8 mouse cellular contexts compared by ENCODE assay signal in genomic region chr2:143980781-143981398, GRCm38 (mm10). TPM values are rescaled to one million over a fixed set of nuclear protein-coding genes. Genes with fewer than 3 reads are reported as not detected.
A peak's percentile ranks its signal among the peaks of the same experiment; 100 is the strongest.
DNase-seq lines count a peak whose midpoint lies in the region; ATAC-seq and TF ChIP-seq lines count a peak whose summit lies in the region.

No protein-coding gene starts in this region.

- peak; percentile 59 for DNase-seq in 3T3-L1 (ENCODE audit: low read depth, low spot score)
- DNase-seq in T-cell, adult 2 months (ENCODE audit: low spot score) = peak; percentile 37
- peak; percentile 69 to 72 for DNase-seq in cerebellum, postnatal 36 days
- peak; percentile 77 for DNase-seq in gastrocnemius, adult 2 months
- peak; percentile 85 for DNase-seq in left cerebral cortex, postnatal 4 days
- DNase-seq in spleen, adult 2 months (ENCODE audit: low read depth in 1 of 2, low spot score in 2 of 2) = peak; percentile 9 to 59

- no peaks in the 10 kb centered on the region for H3K9me3 ChIP-seq in intestine, embryonic 16.5 days (ENCODE audit: control insufficient read depth, low read length)
- H3K9me3 ChIP-seq in midbrain, embryonic 12.5 days = no peaks in the 10 kb centered on the region

- H3K27me3 ChIP-seq in intestine, embryonic 16.5 days (replicated peaks; ENCODE audit: control insufficient read depth, insufficient read depth, low read length) = no peaks in the 10 kb centered on the region
- H3K27me3 ChIP-seq in midbrain, embryonic 12.5 days = no peaks in the 10 kb centered on the region
- no peaks in the 10 kb centered on the region for H3K27me3 ChIP-seq in spleen, adult 2 months (ENCODE audit: control insufficient read depth, insufficient read depth, low read length)

- 39% methylated on average over 6 of the region's 6 CpGs for WGBS in intestine, embryonic 16.5 days
- WGBS in midbrain, embryonic 12.5 days = 46% methylated on average over 6 of the region's 6 CpGs
- whole genome bisulfite sequencing in spleen, adult 2 months = 58% methylated on average over 6 of the region's 6 CpGs

- intact Hi-C loops in gastrocnemius, adult 2 months (cut with DNase I) = loop anchor here (2.0 to 5.0 kb wide), 2 partner anchors 64 to 114 kb away; partner anchors contain the start of gene Dstn
- intact Hi-C loops in left cerebral cortex, postnatal 4 days (cut with DNase I) = loop anchor here (10.0 kb wide), 1 partner anchor 846 kb away; no protein-coding TSS in a partner anchor

- no peak overlapping the region for H3K4me3 ChIP-seq in gastrocnemius, adult 2 months
- H3K4me3 ChIP-seq in intestine, embryonic 16.5 days (ENCODE audit: low read length) = no peak overlapping the region
- H3K4me3 ChIP-seq in midbrain, embryonic 12.5 days = no peak overlapping the region
- H3K4me3 ChIP-seq in spleen, adult 2 months (ENCODE audit: extremely low read depth, insufficient read depth, insufficient read length) = no peak overlapping the region

- no peak overlapping the region for H3K4me2 ChIP-seq in intestine, embryonic 16.5 days (ENCODE audit: low read depth, low read length)
- no peak overlapping the region for H3K4me2 ChIP-seq in midbrain, embryonic 12.5 days (replicated peaks)

- TF ChIP-seq CTCF in gastrocnemius, adult 2 months (IDR thresholded peaks at IDR 0.05) = peak; percentile 88
- peak; percentile 73; the same call in 1 of the 2 replicates for TF ChIP-seq CTCF in spleen, adult 2 months (IDR thresholded peaks at IDR 0.05; ENCODE audit: extremely low read depth, insufficient read depth, insufficient read length, insufficient replicate concordance)

- no peak overlapping the region for H3K27ac ChIP-seq in gastrocnemius, adult 2 months
- no peak overlapping the region for H3K27ac ChIP-seq in intestine, embryonic 16.5 days (ENCODE audit: low read length)
- no peak overlapping the region for H3K27ac ChIP-seq in midbrain, embryonic 12.5 days (replicated peaks)
- no peak overlapping the region for H3K27ac ChIP-seq in spleen, adult 2 months (ENCODE audit: insufficient read depth, low read length)

- H3K36me3 ChIP-seq in intestine, embryonic 16.5 days (ENCODE audit: control insufficient read depth, insufficient read depth, low read length) = peaks cover 8% of the 10 kb centered on the region
- no peaks in the 10 kb centered on the region for H3K36me3 ChIP-seq in midbrain, embryonic 12.5 days
- H3K36me3 ChIP-seq in spleen, adult 2 months (ENCODE audit: control insufficient read depth, insufficient read depth, low read length) = peaks cover 2% of the 10 kb centered on the region; the same call in 1 of the 2 replicates

- no peak for TF ChIP-seq POLR2A in spleen, adult 2 months (IDR thresholded peaks at IDR 0.05; ENCODE audit: low read depth, low read length)

- H3K9ac ChIP-seq in intestine, embryonic 16.5 days (ENCODE audit: low read depth, low read length) = no peak overlapping the region
- H3K9ac ChIP-seq in midbrain, embryonic 12.5 days (replicated peaks) = no peak overlapping the region

- ATAC-seq in intestine, embryonic 16.5 days = peak; percentile 52
- ATAC-seq in midbrain, embryonic 12.5 days (ENCODE audit: low FRiP score, low read depth) = peak; percentile 85; the same call in 1 of the 2 replicates

- H3K4me1 ChIP-seq in intestine, embryonic 16.5 days (ENCODE audit: control insufficient read depth, insufficient read depth, low read length) = 0 out of 2 replicates have a peak, but pooled peaks cover 6% of the 10 kb centered on the region
- no peaks in the 10 kb centered on the region for H3K4me1 ChIP-seq in midbrain, embryonic 12.5 days
- peaks cover 2% of the 10 kb centered on the region; the same call in 1 of the 2 replicates for H3K4me1 ChIP-seq in spleen, adult 2 months (ENCODE audit: control insufficient read depth, insufficient read depth, insufficient read length)

RNA-seq across cellular contexts. Expression of gene Rrbp1, which starts 30.2 kb away (rescaled TPM):
- 10 to 100 TPM; 33.0 to 55.3 TPM for total RNA-seq in gastrocnemius, adult 2 months (2021)
- 102 and 106 TPM in 2 replicates for polyA plus RNA-seq in intestine, embryonic 16.5 days (2015; fragmentation: Nextera tagmentation; extraction: Ambion mirVana)
- total RNA-seq in left cerebral cortex, postnatal 4 days (2021) = 10 to 100 TPM; 82.5 to 83.9 TPM
- polyA plus RNA-seq in midbrain, embryonic 12.5 days (2016; fragmentation: Nextera tagmentation; extraction: Ambion mirVana) = 41.0 and 48.7 TPM in 2 replicates
- 39.6 and 43.4 TPM in 2 replicates for polyA plus RNA-seq in spleen, adult 2 months (2012; rRNA removed)

RNA-seq across cellular contexts. Expression of gene Banf2, which starts 52.0 kb away (rescaled TPM):
- total RNA-seq in gastrocnemius, adult 2 months (2021) = not detected
- polyA plus RNA-seq in intestine, embryonic 16.5 days (2015; fragmentation: Nextera tagmentation; extraction: Ambion mirVana) = not detected in 2 replicates
- not detected for total RNA-seq in left cerebral cortex, postnatal 4 days (2021)
- polyA plus RNA-seq in midbrain, embryonic 12.5 days (2016; fragmentation: Nextera tagmentation; extraction: Ambion mirVana) = not detected in 2 replicates
- polyA plus RNA-seq in spleen, adult 2 months (2012; rRNA removed) = not detected in 2 replicates

Comparison
In these comparisons a context has a peak if more than half of its experiments do, and no peak if none do; other contexts are left out.
1. DNase-seq: peak in every context shown above with its lines; median percentile 85 in left cerebral cortex, postnatal 4 days; 77 in gastrocnemius, adult 2 months; 70 in cerebellum, postnatal 36 days; 59 in 3T3-L1; 37 in T-cell, adult 2 months; 34 in spleen, adult 2 months.